Mouse (Mus musculus): Measurements from ENCODE around the gene 4930442H23Rik.

GRCm38 (mm10) chr10:81151261-81151660, 32.4 kb downstream of the 4930442H23Rik start:
- no peak for TF ChIP-seq CTCF (conservative IDR thresholded peaks at IDR 0.05; ENCODE audit: low read length)
- no peak for TF ChIP-seq NANOG (IDR thresholded peaks at IDR 0.05; ENCODE audit: borderline replicate concordance, low read length)
